Mouse (Mus musculus): ENCODE data around the gene Eif4e.

GRCm38 (mm10) chr3:138499854-138500740, 25.9 kb upstream of the Eif4e start:
- TF ChIP-seq CTCF (IDR thresholded peaks at IDR 0.05 in 2 of 3, conservative IDR thresholded peaks at IDR 0.05 in 1 of 3; ENCODE audit: control insufficient read depth in 1 of 3, insufficient read depth in 1 of 3, low read depth in 2 of 3, low read length in 3 of 3, poor library complexity in 1 of 3, severe bottlenecking in 1 of 3) (no peak), MAX (IDR thresholded peaks at IDR 0.05; ENCODE audit: low read length) (no peak), MXI1 (IDR thresholded peaks at IDR 0.05; ENCODE audit: low read depth, low read length) (no peak), RCOR1 (IDR thresholded peaks at IDR 0.05; ENCODE audit: low read depth, low read length) (no peak), NELFE (IDR thresholded peaks at IDR 0.05; ENCODE audit: low read depth, low read length) (no peak), POLR2AphosphoS2 (IDR thresholded peaks at IDR 0.05; ENCODE audit: low read length) (no peak), POLR2A (IDR thresholded peaks at IDR 0.05; ENCODE audit: control insufficient read depth in 1 of 2, insufficient read depth in 1 of 2, low read depth in 1 of 2, low read length in 2 of 2, poor library complexity in 1 of 2) (no peak), TBP (IDR thresholded peaks at IDR 0.05; ENCODE audit: low read depth, low read length) (no peak), ELF1 (IDR thresholded peaks at IDR 0.05; ENCODE audit: low read depth, low read length) (no peak), E2F4 (IDR thresholded peaks at IDR 0.05; ENCODE audit: borderline replicate concordance, low read depth, low read length) (no peak), EP300 (IDR thresholded peaks at IDR 0.05; ENCODE audit: low read depth in 1 of 2, low read length in 2 of 2) (no peak), SIN3A (IDR thresholded peaks at IDR 0.05; ENCODE audit: low read length) (no peak), HCFC1 (IDR thresholded peaks at IDR 0.05; ENCODE audit: low read depth, low read length) (no peak)
